ENCODE assay signal across 15 mouse cellular contexts in genomic region chr3:41552777-41553548, GRCm38 (mm10). TPM values are rescaled to one million over a fixed set of nuclear protein-coding genes. Genes with fewer than 3 reads are reported as not detected.
DNase-seq lines count a peak whose midpoint lies in the region; ATAC-seq and TF ChIP-seq lines count a peak whose summit lies in the region.
"Had no signal": no experiment of that assay in that cellular context is flagged by ENCODE, and none has a peak within 500 bp of the region (broad histone marks: within the 10 kb centered on the region; RNA-seq: fewer than 3 reads in every experiment).

No protein-coding gene starts in this region.

- H3K4me1 ChIP-seq in heart, embryonic 12.5 days (replicated peaks), result peaks cover 21% of the 10 kb centered on the region
- H3K4me1 ChIP-seq in intestine, postnatal 0 days (replicated peaks; ENCODE audit: control insufficient read depth, insufficient read depth, low read length), result no peaks in the 10 kb centered on the region
- H3K4me1 ChIP-seq: stomach, embryonic 15.5 days had no signal

- WGBS in heart, embryonic 12.5 days, result 20% methylated on average over 11 of the region's 11 CpGs
- WGBS in intestine, postnatal 0 days, result 36% methylated on average over 11 of the region's 11 CpGs

- peak; percentile 28 for TF ChIP-seq CTCF in intestine, postnatal 0 days (IDR thresholded peaks at IDR 0.05; ENCODE audit: low read depth)

- ATAC-seq in heart, embryonic 12.5 days (ENCODE audit: insufficient number of reproducible peaks, low FRiP score), result peak; percentile 68; the same call in 1 of the 2 replicates
- peak; percentile 77 for ATAC-seq in intestine, postnatal 0 days
- peak; percentile 72; the same call in 1 of the 2 replicates for ATAC-seq in monocyte, adult 5-6 weeks (replicated peaks; ENCODE audit: insufficient number of reproducible peaks, low FRiP score, low TSS enrichment, poor library complexity, severe bottlenecking)
- ATAC-seq: forebrain, postnatal 0 days; inflammation-experienced regulatory T-cells, adult 6 months had no signal

- H3K4me2 ChIP-seq in heart, embryonic 12.5 days, result no peak overlapping the region
- H3K4me2 ChIP-seq in intestine, postnatal 0 days (replicated peaks; ENCODE audit: low read depth), result no peak overlapping the region; the same call in 1 of the 2 replicates
- H3K4me2 ChIP-seq: heart, embryonic 15.5 days; stomach, embryonic 15.5 days had no signal

- no peaks in the 10 kb centered on the region for H3K36me3 ChIP-seq in heart, embryonic 12.5 days
- no peaks in the 10 kb centered on the region for H3K36me3 ChIP-seq in intestine, postnatal 0 days (ENCODE audit: control insufficient read depth, insufficient read depth)
- H3K36me3 ChIP-seq: heart, embryonic 15.5 days; stomach, embryonic 15.5 days had no signal

- no peak overlapping the region for H3K4me3 ChIP-seq in heart, embryonic 12.5 days
- H3K4me3 ChIP-seq in intestine, postnatal 0 days (ENCODE audit: low read depth, low read length), result no peak overlapping the region
- H3K4me3 ChIP-seq: heart, embryonic 15.5 days; stomach, embryonic 15.5 days had no signal

- DNase-seq in heart, adult 8-10 months (ENCODE audit: low spot score), result no peak
- DNase-seq in MN1 (ENCODE audit: low spot score), result peak; percentile 27
- DNase-seq in right cerebral cortex, postnatal 25 days, result no peak
- DNase-seq in layer of hippocampus, postnatal 10 days (ENCODE audit: low spot score in 2 of 2), result no peak
- DNase-seq in frontal cortex, adult 2 months (ENCODE audit: extremely low spot score in 1 of 2, low spot score in 1 of 2), result no peak
- DNase-seq: forebrain, postnatal 0 days; kidney, postnatal 25 days; lung, adult 2 months; midbrain, embryonic 14.5 days had no signal

- H3K9me3 ChIP-seq in heart, embryonic 12.5 days (replicated peaks), result no peaks in the 10 kb centered on the region
- H3K9me3 ChIP-seq in intestine, postnatal 0 days (ENCODE audit: control insufficient read depth), result no peaks in the 10 kb centered on the region
- H3K9me3 ChIP-seq: heart, embryonic 15.5 days; stomach, embryonic 15.5 days had no signal

- no peak overlapping the region for H3K27ac ChIP-seq in heart, embryonic 12.5 days (ENCODE audit: poor library complexity, severe bottlenecking)
- peak overlapping the region; percentile 54 for H3K27ac ChIP-seq in intestine, postnatal 0 days (ENCODE audit: low read depth, low read length)
- H3K27ac ChIP-seq: heart, embryonic 15.5 days; stomach, embryonic 15.5 days had no signal

- no peaks in the 10 kb centered on the region for H3K27me3 ChIP-seq in heart, embryonic 12.5 days (replicated peaks)
- no peaks in the 10 kb centered on the region for H3K27me3 ChIP-seq in intestine, postnatal 0 days (replicated peaks; ENCODE audit: control insufficient read depth, insufficient read depth, low read length)
- H3K27me3 ChIP-seq: heart, embryonic 15.5 days; stomach, embryonic 15.5 days had no signal

- H3K9ac ChIP-seq in heart, embryonic 12.5 days, result no peak overlapping the region
- H3K9ac ChIP-seq in intestine, postnatal 0 days (ENCODE audit: low read depth, low read length), result no peak overlapping the region
- H3K9ac ChIP-seq: forebrain, postnatal 0 days; heart, embryonic 15.5 days; stomach, embryonic 15.5 days had no signal

RNA-seq across cellular contexts. Expression of gene Jade1, which starts 2.6 kb away (rescaled TPM):
- polyA plus RNA-seq in heart, embryonic 12.5 days (2016; fragmentation: Nextera tagmentation; extraction: Ambion mirVana), result 17.4 and 19.3 TPM in 2 replicates
- total RNA-seq in heart, adult 8-10 months (2022), result 10 to 100 TPM; 26.5 to 40.1 (median 28.9) TPM
- polyA plus RNA-seq in intestine, postnatal 0 days (2015; fragmentation: Nextera tagmentation; extraction: Ambion mirVana), result 15.3 and 18.4 TPM in 2 replicates
- 16.5 to 22.5 TPM (median 18.4 TPM) in 3 replicates for total RNA-seq in monocyte, adult 5-6 weeks (2017)
- 10 to 100 TPM; 18.6 to 23.0 TPM for total RNA-seq in layer of hippocampus, postnatal 10 days (2021)
- 31.3 and 31.4 TPM in 2 replicates for polyA plus RNA-seq in frontal cortex, adult 2 months (2012; rRNA removed)
